Mouse (Mus musculus) lung, embryonic 15.5 days (tissue): ENCODE results near the gene Map4k3. TPM values are rescaled to one million over a fixed set of nuclear protein-coding genes. Genes with fewer than 3 reads are reported as not detected.

Experiments
- ATAC-seq: fragments of 200-750 bp; cut with Nextera tagmentation; 2 replicates; pipeline ENCODE4 v1.8.0; 2017; ENCODE audit warnings: moderate number of reproducible peaks, borderline replicate concordance; ENCODE audit not compliant: low FRiP score, low TSS enrichment; ENCODE audit errors: extremely low read depth
- H3K27ac ChIP-seq: fragments of 300-500 bp; sonication (generic); 2 replicates; pipeline ENCODE4 v1.5.1; 2015; ENCODE audit warnings: moderate library complexity, mild to moderate bottlenecking, inconsistent platforms
- H3K27me3 ChIP-seq: fragments of 300-500 bp; sonication (generic); 2 replicates; pipeline ENCODE4 v1.6.1; 2015; ENCODE audit warnings: inconsistent platforms
- H3K36me3 ChIP-seq: fragments of 300-500 bp; sonication (generic); 2 replicates; pipeline ENCODE4 v1.6.1; 2015; ENCODE audit warnings: inconsistent platforms
- H3K4me1 ChIP-seq: fragments of 300-500 bp; sonication (generic); 2 replicates; pipeline ENCODE4 v1.6.1; 2015; ENCODE audit warnings: inconsistent platforms
- H3K4me2 ChIP-seq: fragments of 300-500 bp; sonication (generic); 2 replicates; pipeline ENCODE4 v1.6.1; 2015; ENCODE audit warnings: inconsistent platforms, mild to moderate bottlenecking, moderate library complexity
- H3K4me3 ChIP-seq: fragments of 300-500 bp; sonication (generic); 2 replicates; pipeline ENCODE4 v1.5.1; 2015; ENCODE audit warnings: mild to moderate bottlenecking, inconsistent platforms
- H3K9ac ChIP-seq: fragments of 300-500 bp; sonication (generic); 2 replicates; pipeline ENCODE4 v1.6.1; 2015; ENCODE audit warnings: inconsistent platforms
- H3K9me3 ChIP-seq: fragments of 300-500 bp; sonication (generic); 2 replicates; pipeline ENCODE4 v1.6.1; 2016; ENCODE audit warnings: inconsistent platforms
- WGBS: fragments of 180-500 bp; shearing (Covaris S2); methylation state at CpG from one replicate; pipeline ENCODE4 v1.1.7; 2015; 5-methylcytosine and 5-hydroxymethylcytosine counted together
- polyA plus RNA-seq: library from polyadenylated mRNA; unstranded; fragments of >200 nt; fragmentation: Nextera tagmentation; extraction: Ambion mirVana; gene quantifications from 2 replicates; pipeline ENCODE4 v1.2.1, GENCODE M21; 2015

Gene Map4k3
- polyA plus RNA-seq, 1 experiment from 2014 or later: 46.4 TPM

- WGBS: 46% methylated on average over 7 of the region's 7 CpGs
- Histone ChIP-seq H3K9me3 (no peaks in the 10 kb centered on the region), H3K4me3 (no peak overlapping the region), H3K4me1 (peaks cover 49% of the 10 kb centered on the region), H3K27me3 (no peaks in the 10 kb centered on the region), H3K4me2 (no peak overlapping the region), H3K9ac (no peak overlapping the region), H3K36me3 (no peaks in the 10 kb centered on the region), H3K27ac (peak overlapping the region; percentile 30; the same call in 1 of the 2 replicates)
- peak; percentile 39; the same call in 1 of the 2 replicates for ATAC-seq
Observed at GRCm38 (mm10) chr17:80698930-80699329, 29.4 kb downstream of the Map4k3 start.

DNA sequence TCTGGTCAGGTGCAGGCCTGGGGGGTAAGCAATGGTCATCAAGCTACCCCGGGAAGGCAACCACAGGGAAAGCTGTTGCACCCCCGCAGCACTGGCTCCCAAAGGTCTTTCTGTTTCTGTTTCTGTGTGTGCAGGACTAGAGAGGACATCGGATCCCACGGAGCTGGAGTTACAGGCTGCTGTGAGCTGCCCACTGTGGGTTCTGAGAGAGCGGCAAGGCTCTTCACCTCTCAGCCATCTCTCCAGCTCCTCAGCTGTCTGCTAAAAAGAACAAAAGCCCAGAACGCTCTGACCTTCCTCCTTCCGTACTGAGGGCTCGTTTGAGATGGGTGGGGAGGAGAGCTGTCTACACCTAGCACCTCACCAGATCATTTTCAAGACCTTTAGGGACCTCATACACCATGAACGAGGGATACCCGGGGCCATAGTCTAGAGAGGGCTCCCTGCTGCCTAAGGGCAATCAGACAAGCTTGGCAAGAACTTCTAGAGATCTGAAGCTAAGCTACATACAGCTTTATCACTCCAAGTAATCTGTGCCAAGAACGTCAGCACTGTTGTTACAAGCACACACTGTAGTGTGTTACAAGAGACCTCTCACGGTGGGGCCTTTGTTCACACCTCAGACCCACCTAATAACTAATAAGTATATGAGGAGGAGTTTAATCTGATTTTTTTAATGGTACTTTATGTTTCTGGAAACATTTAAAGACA lies 29.9 kb downstream of the Map4k3 start:
- H3K9me3 ChIP-seq: no peaks in the 10 kb centered on the region
- H3K27ac ChIP-seq: peak overlapping the region; percentile 30
- 0 out of 2 replicates have a peak overlapping the region, but pooled peaks have one; percentile 5 for H3K9ac ChIP-seq
- WGBS: 40% methylated on average over 12 of the region's 12 CpGs
- ATAC-seq: peak; percentile 41; the same call in 1 of the 2 replicates
- H3K27me3 ChIP-seq: no peaks in the 10 kb centered on the region
- no peak overlapping the region; the same call in 1 of the 2 replicates for H3K4me2 ChIP-seq
- H3K36me3 ChIP-seq: no peaks in the 10 kb centered on the region
- H3K4me1 ChIP-seq: peaks cover 52% of the 10 kb centered on the region
- H3K4me3 ChIP-seq: no peak overlapping the region

DNA sequence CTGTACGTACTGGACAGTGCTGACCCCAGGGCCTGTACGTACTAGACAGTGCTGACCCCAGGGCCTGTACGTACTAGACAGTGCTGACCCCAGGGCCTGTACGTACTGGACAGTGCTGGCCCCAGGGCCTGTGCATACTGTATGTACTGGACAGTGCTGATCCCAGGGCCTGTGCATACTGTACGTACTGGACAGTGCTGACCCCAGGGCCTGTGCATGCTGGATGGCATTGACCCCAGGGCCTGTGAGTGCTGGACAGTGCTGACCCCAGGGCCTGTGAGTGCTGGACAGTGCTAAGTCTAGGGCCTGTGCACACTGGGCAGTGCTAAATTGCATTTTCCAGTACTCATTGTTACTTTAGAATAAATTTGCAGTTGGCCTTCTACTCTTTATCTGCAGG lies 31.3 kb downstream of the Map4k3 start:
- Histone ChIP-seq H3K36me3 (no peaks in the 10 kb centered on the region), H3K27me3 (no peaks in the 10 kb centered on the region), H3K4me3 (no peak overlapping the region), H3K4me1 (peaks cover 59% of the 10 kb centered on the region), H3K9me3 (no peaks in the 10 kb centered on the region), H3K27ac (no peak overlapping the region), H3K9ac (no peak overlapping the region), H3K4me2 (no peak overlapping the region)
- WGBS: 97% methylated on average over 5 of the region's 5 CpGs
- ATAC-seq: no peak

GRCm38 (mm10) chr17:80696210-80696609 lies 32.1 kb downstream of the Map4k3 start:
- WGBS: 86% methylated on average over 6 of the region's 6 CpGs
- no peak for ATAC-seq
- H3K9ac ChIP-seq: no peak overlapping the region
- peaks cover 60% of the 10 kb centered on the region for H3K4me1 ChIP-seq
- no peaks in the 10 kb centered on the region for H3K27me3 ChIP-seq
- no peak overlapping the region for H3K4me2 ChIP-seq
- H3K36me3 ChIP-seq: no peaks in the 10 kb centered on the region
- H3K27ac ChIP-seq: no peak overlapping the region
- no peaks in the 10 kb centered on the region for H3K9me3 ChIP-seq
- H3K4me3 ChIP-seq: no peak overlapping the region

- ATAC-seq: no peak
- Histone ChIP-seq H3K36me3 (no peaks in the 10 kb centered on the region), H3K27me3 (no peaks in the 10 kb centered on the region), H3K4me3 (no peak overlapping the region), H3K4me1 (peaks cover 48% of the 10 kb centered on the region), H3K27ac (no peak overlapping the region), H3K9me3 (no peaks in the 10 kb centered on the region), H3K4me2 (no peak overlapping the region), H3K9ac (no peak overlapping the region)
- WGBS: 44% methylated on average over 7 of the region's 7 CpGs
Observed at GRCm38 (mm10) chr17:80693707-80694106, 34.6 kb downstream of the Map4k3 start.

- Histone ChIP-seq H3K9ac (no peak overlapping the region), H3K4me3 (no peak overlapping the region), H3K4me2 (no peak overlapping the region), H3K27me3 (no peaks in the 10 kb centered on the region), H3K9me3 (no peaks in the 10 kb centered on the region), H3K36me3 (no peaks in the 10 kb centered on the region), H3K4me1 (peaks cover 33% of the 10 kb centered on the region), H3K27ac (no peak overlapping the region)
- 63% methylated on average over 13 of the region's 13 CpGs for WGBS
- no peak for ATAC-seq
Observed at GRCm38 (mm10) chr17:80692183-80692582, 36.1 kb downstream of the Map4k3 start.

DNA sequence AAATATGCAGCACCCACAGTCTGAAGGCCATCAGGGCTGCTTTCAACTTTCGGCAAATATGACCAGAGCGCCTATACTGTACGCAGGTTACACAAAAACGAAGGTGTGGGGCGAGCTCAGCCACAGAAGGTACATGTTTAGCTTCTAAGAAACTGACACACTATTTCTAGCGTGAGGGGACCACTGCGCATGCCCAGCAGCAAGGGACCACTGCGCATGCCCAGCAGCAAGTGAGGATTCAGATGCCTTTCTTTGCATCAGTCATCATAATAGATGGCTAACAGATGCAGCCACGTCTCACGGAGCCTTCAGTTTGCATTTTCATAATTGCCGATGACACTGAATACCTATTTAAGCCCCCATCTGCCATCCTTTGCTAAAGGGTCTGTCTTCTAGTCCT lies 39.6 kb downstream of the Map4k3 start:
- Histone ChIP-seq H3K27me3 (no peaks in the 10 kb centered on the region), H3K36me3 (no peaks in the 10 kb centered on the region), H3K9me3 (no peaks in the 10 kb centered on the region), H3K4me2 (no peak overlapping the region), H3K4me1 (peaks cover 24% of the 10 kb centered on the region), H3K27ac (no peak overlapping the region), H3K9ac (no peak overlapping the region), H3K4me3 (no peak overlapping the region)
- WGBS: 90% methylated on average over 11 of the region's 11 CpGs
- ATAC-seq: no peak

- 85% methylated on average over 5 of the region's 5 CpGs for WGBS
- Histone ChIP-seq H3K36me3 (no peaks in the 10 kb centered on the region), H3K9ac (no peak overlapping the region), H3K9me3 (no peaks in the 10 kb centered on the region), H3K27me3 (no peaks in the 10 kb centered on the region), H3K4me3 (no peak overlapping the region), H3K4me2 (no peak overlapping the region), H3K27ac (no peak overlapping the region), H3K4me1 (peaks cover 17% of the 10 kb centered on the region)
- no peak for ATAC-seq
Observed at GRCm38 (mm10) chr17:80686066-80686465, 42.2 kb downstream of the Map4k3 start.

DNA sequence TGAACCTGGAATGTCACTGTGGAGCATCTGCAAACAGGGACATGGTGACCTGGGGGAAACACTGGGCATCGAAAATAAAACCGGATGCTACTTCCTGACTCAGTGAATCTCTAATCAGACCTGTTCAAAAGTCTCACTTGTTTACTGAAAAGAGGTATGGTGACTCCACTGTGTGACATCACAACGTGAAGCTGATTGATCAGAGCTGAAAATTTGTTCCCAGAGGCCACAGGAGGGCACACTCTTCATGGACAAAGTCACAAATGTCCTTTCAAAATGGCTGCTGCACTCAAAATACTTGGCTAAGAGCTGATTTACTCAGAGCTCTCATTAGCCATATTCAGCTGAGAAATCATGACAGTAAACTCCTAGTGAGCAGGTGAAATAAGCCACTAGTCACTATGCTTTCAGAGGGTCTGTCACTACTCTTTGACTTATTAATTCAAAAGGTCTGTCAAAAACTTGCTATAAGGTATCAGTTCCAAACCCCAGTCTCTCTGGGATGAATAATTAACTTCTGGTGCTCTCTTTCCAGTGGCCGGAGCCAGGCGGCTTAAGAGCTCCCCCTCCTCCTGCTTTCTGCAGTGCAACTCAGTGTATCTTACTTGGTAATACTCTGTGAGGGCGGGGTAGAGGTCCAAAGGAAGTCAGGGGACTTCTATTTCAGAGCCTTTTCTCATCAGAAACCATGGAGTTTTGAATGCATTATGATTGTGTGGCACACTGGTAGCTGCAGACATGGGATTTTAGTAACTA lies 44.3 kb downstream of the Map4k3 start:
- Histone ChIP-seq H3K27ac (peak overlapping the region; percentile 29; the same call in 1 of the 2 replicates), H3K36me3 (no peaks in the 10 kb centered on the region), H3K4me2 (no peak overlapping the region), H3K9me3 (no peaks in the 10 kb centered on the region), H3K27me3 (no peaks in the 10 kb centered on the region), H3K9ac (no peak overlapping the region), H3K4me1 (peaks cover 17% of the 10 kb centered on the region), H3K4me3 (no peak overlapping the region)
- peak; percentile 67; the same call in 1 of the 2 replicates for ATAC-seq
- 38% methylated on average over 6 of the region's 6 CpGs for WGBS

- no peak for ATAC-seq
- H3K9ac ChIP-seq: no peak overlapping the region
- WGBS: 59% methylated on average over 5 of the region's 5 CpGs
Observed at GRCm38 (mm10) chr17:80683041-80683440, 45.2 kb downstream of the Map4k3 start.

GRCm38 (mm10) chr17:80678190-80678589 lies 50.1 kb downstream of the Map4k3 start:
- no peaks in the 10 kb centered on the region for H3K9me3 ChIP-seq
- H3K36me3 ChIP-seq: no peaks in the 10 kb centered on the region
- no peaks in the 10 kb centered on the region for H3K27me3 ChIP-seq
- no peak overlapping the region for H3K9ac ChIP-seq
- H3K4me1 ChIP-seq: no peaks in the 10 kb centered on the region
- no peak overlapping the region for H3K4me3 ChIP-seq
- H3K4me2 ChIP-seq: no peak overlapping the region
- ATAC-seq: no peak
- H3K27ac ChIP-seq: no peak overlapping the region
- WGBS: 76% methylated on average over 6 of the region's 6 CpGs

More at GRCm38 (mm10) chr17:80683041-80683440, 45.2 kb downstream of the Map4k3 start:
- Histone ChIP-seq H3K36me3 (no peaks in the 10 kb centered on the region), H3K4me3 (no peak overlapping the region), H3K27ac (no peak overlapping the region), H3K9me3 (no peaks in the 10 kb centered on the region), H3K27me3 (no peaks in the 10 kb centered on the region), H3K4me2 (no peak overlapping the region), H3K4me1 (peaks cover 17% of the 10 kb centered on the region)

GRCm38 (mm10) chr17:80676859-80677535 lies 51.3 kb downstream of the Map4k3 start:
- Histone ChIP-seq H3K27ac (no peak overlapping the region), H3K4me3 (no peak overlapping the region), H3K4me1 (no peaks in the 10 kb centered on the region), H3K9ac (no peak overlapping the region), H3K36me3 (no peaks in the 10 kb centered on the region), H3K4me2 (no peak overlapping the region), H3K9me3 (no peaks in the 10 kb centered on the region), H3K27me3 (no peaks in the 10 kb centered on the region)
- ATAC-seq: no peak
- 79% methylated on average over 11 of the region's 11 CpGs for WGBS
